Mouse (Mus musculus) heart, adult 2 months (tissue): Measurements from ENCODE around the gene Taar6. TPM values are rescaled to one million over a fixed set of nuclear protein-coding genes. Genes with fewer than 3 reads are reported as not detected.

Experiments
- DNase-seq, 2 experiments: peaks; one replicate each; pipeline ENCODE4 v3.0.0; 2021
- H3K27ac ChIP-seq: fragments of 200-600 bp; 2 replicates; pipeline ENCODE4 v1.8.1; 2022
- H3K27me3 ChIP-seq: fragments of 200-500 bp; 2 replicates; pipeline ENCODE4 v1.6.1; 2012; ENCODE audit warnings: mild to moderate bottlenecking, low read length, inconsistent platforms, mixed read lengths; ENCODE audit not compliant: control insufficient read depth, insufficient read depth
- H3K36me3 ChIP-seq: fragments of 200-500 bp; 2 replicates; pipeline ENCODE4 v1.6.1; 2012; ENCODE audit warnings: low read length, inconsistent platforms; ENCODE audit not compliant: control insufficient read depth, insufficient read depth
- H3K4me1 ChIP-seq: fragments of 200-500 bp; 2 replicates; pipeline ENCODE4 v1.6.1; 2011; ENCODE audit warnings: low read length; ENCODE audit not compliant: control insufficient read depth, insufficient read depth
- H3K4me3 ChIP-seq: fragments of 200-600 bp; 2 replicates; pipeline ENCODE4 v1.8.1; 2022
- H3K79me2 ChIP-seq: fragments of 200-500 bp; replicated peaks from 2 replicates; pipeline ENCODE4 v1.6.1; 2012; ENCODE audit warnings: mild to moderate bottlenecking, inconsistent platforms, low read length, moderate library complexity, mixed read lengths; ENCODE audit not compliant: control insufficient read depth, insufficient read depth
- H3K9ac ChIP-seq: fragments of 200-500 bp; 2 replicates; pipeline ENCODE4 v1.6.1; 2012; ENCODE audit warnings: low read depth, mild to moderate bottlenecking, control low read depth, inconsistent platforms, low read length, mixed read lengths
- CTCF ChIP-seq: fragments of 200-600 bp; IDR thresholded peaks from 2 replicates; pipeline ENCODE4 v1.8.1; 2022; ENCODE audit warnings: antibody characterized with exemption, mild to moderate bottlenecking, moderate library complexity
- EP300 ChIP-seq: fragments of 200-500 bp; IDR thresholded peaks from 2 replicates; pipeline ENCODE4 v1.6.1; 2011; ENCODE audit warnings: low read depth, low read length, control low read depth; ENCODE audit not compliant: insufficient read depth
- POLR2A ChIP-seq: fragments of 200-500 bp; IDR thresholded peaks from 2 replicates; pipeline ENCODE4 v1.6.1; 2011; ENCODE audit warnings: mild to moderate bottlenecking, low read depth, low read length, control low read depth; ENCODE audit not compliant: insufficient read depth
- WGBS: fragments of 180-500 bp; shearing (Covaris S2); methylation state at CpG from one replicate; pipeline ENCODE4 v1.1.7; 2018; 5-methylcytosine and 5-hydroxymethylcytosine counted together
- intact Hi-C: fragments of 180-260 bp; cut with DNase I; formaldehyde crosslinking; loops from one replicate; pipeline ENCODE4 v1.15.1; 2025
- long read RNA-seq: library from polyadenylated mRNA; stranded (forward); transcript quantifications from one replicate; pipeline ENCODE4 v2.0.0, GENCODE M21; 2021
- polyA plus RNA-seq: library from polyadenylated mRNA; depleted of rRNA; stranded (reverse); fragments of >200 nt; gene quantifications from 2 replicates; pipeline ENCODE4 v1.2.3, GENCODE M21; 2012; rRNA removed
- total RNA-seq, 2 experiments: library from RNA; stranded (reverse); gene quantifications; 2 replicates each; pipeline ENCODE4 v1.2.3; 2021

Taar6 gene
- not detected for total RNA-seq
- polyA plus RNA-seq, result not detected in 2 replicates
- long read RNA-seq, result 0 reads

DNA sequence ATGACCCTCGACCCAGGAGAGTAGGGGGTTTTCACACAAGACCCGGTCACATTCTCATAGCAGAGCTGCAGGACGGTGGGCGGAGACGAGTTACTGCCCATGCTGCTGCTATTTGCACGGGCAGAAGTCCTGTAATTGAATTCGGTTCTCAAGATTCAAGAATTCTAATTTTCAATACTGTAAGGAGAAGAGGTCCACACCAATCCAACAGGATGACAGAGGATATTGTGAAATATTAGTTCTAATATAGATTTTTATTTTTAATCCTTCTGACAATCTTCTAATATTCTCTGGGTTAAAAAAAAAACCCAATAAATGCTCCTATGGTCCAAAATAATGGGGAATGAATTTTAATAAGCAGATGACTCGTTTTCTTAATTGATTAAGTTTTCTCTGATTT lies at the start of gene Taar6:
Taar6 (minus strand) TSS at position 101 of the 400 bp plus-strand sequence.
- TF ChIP-seq CTCF (no peak), POLR2A (no peak), EP300 (no peak)
- no peak within 1 kb of the TSS for H3K4me3 ChIP-seq
- WGBS, result 65% methylated on average over 8 of the region's 8 CpGs
- H3K27ac ChIP-seq, result no peak within 1 kb of the TSS
- no peak for DNase-seq
- H3K9ac ChIP-seq, result no peak within 1 kb of the TSS
- no peaks in the 10 kb centered on the region for H3K36me3 ChIP-seq
- no peaks in the 10 kb centered on the region for H3K4me1 ChIP-seq
- H3K79me2 ChIP-seq, result no peaks in the 10 kb centered on the region
- no peaks in the 10 kb centered on the region for H3K27me3 ChIP-seq
- intact Hi-C loops, result no loop called here

DNA sequence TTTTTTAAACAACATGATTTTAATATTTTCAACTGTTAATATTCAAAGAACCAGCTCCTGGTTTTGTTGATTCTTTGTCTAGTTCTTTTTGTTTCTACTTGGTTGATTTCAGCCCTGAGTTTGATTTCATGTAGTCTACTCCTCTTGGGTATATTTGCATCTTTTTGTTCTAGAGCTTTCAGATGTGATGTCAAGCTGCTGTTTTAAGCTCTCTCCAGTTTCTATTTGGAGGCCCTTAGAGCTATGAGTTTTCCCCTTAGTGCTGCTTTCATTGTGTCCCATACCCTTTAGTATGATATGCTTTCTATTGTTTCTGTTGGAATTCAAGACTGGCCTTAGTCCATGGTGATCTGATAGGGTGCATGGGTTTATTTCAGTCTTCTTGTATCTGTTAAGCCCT lies 45.9 kb upstream of the Taar6 start:
- no peak for DNase-seq
- no peaks in the 10 kb centered on the region for H3K36me3 ChIP-seq
- H3K27ac ChIP-seq, result no peak overlapping the region
- intact Hi-C loops, result no loop called here
- H3K4me3 ChIP-seq, result no peak overlapping the region
- H3K27me3 ChIP-seq, result no peaks in the 10 kb centered on the region
- no peak overlapping the region for H3K9ac ChIP-seq
- H3K4me1 ChIP-seq, result no peaks in the 10 kb centered on the region
- TF ChIP-seq EP300 (no peak), CTCF (no peak)
- H3K79me2 ChIP-seq, result no peaks in the 10 kb centered on the region

DNA sequence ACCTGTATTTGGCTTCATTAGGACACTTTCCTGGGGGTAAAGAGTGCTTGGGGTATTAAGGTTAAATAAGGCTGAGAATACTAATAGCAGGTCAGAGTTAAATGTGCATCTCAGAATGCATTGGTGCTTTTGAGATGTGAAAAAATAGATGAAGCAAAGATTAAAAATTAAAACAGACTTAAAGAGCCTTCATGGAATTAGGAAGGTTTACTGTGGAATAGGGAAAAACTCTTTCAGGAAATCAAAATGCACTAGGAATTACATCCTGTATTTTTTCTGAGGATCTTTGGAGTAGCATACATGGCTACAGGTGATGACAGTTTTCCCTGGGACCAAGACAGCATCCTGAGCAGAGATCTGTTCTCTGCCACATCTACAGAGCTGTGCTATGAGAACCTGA lies 41.5 kb upstream of the Taar6 start, which contains the start of gene Taar7d:
Taar7d (plus strand) TSS at position 301 of the 400 bp plus-strand sequence.
- intact Hi-C loops, result no loop called here
- TF ChIP-seq CTCF, result no peak
- no peak for TF ChIP-seq POLR2A
- no peak for TF ChIP-seq EP300

DNA sequence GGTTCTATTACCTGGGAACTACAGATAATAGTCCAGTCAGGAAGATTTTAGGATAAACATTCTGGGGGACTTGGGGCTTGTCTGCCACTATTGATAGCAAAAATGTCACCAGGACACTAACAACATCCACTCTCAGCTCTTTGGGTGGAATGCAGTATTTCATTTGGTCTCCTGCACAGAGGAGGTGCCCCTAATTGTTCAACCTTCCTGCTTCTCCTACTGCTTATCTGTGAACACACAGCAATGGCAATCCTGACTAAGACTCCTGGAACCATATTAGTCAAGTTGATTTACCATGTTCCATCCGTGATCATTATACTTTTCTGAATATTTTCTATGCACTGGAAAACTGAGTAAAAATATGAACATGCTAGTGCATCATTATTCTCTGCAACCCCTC lies 22.7 kb upstream of the Taar6 start:
- Histone ChIP-seq H3K36me3 (no peaks in the 10 kb centered on the region), H3K27me3 (no peaks in the 10 kb centered on the region), H3K79me2 (no peaks in the 10 kb centered on the region), H3K4me3 (no peak overlapping the region), H3K27ac (no peak overlapping the region), H3K9ac (no peak overlapping the region), H3K4me1 (no peaks in the 10 kb centered on the region)
- no peak for TF ChIP-seq EP300
- DNase-seq, result no peak
- intact Hi-C loops, result no loop called here
- 75% methylated on average over 1 of the region's 1 CpGs for WGBS

More for the DNA sequence above, 41.5 kb upstream of the Taar6 start, which contains the start of gene Taar7d:
- H3K9ac ChIP-seq, result no peak within 1 kb of the TSS
- H3K27ac ChIP-seq, result no peak within 1 kb of the TSS
- no peak within 1 kb of the TSS for H3K4me3 ChIP-seq
- H3K27me3 ChIP-seq, result no peaks in the 10 kb centered on the region
- no peaks in the 10 kb centered on the region for H3K36me3 ChIP-seq
- no peaks in the 10 kb centered on the region for H3K4me1 ChIP-seq
- no peaks in the 10 kb centered on the region for H3K79me2 ChIP-seq
- no peak for DNase-seq

DNA sequence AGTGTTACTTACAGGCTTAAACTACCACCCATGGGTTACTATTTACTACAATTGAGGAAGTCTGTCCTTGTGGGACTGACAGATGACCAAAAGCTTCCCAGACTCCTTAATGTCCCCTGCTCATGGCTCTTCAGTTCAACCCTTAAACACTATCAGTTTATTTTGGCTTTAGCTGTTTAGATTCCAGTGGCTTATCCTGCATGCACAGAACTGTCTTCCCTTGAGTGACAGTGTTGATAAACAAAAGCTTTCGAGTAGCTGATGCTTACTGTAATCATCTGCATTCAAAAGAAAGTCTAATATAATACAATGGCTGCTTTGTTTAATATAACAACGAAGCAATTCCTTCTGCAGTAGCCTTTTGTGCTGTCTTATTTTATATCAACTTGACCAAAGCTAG lies 21.6 kb upstream of the Taar6 start:
- no peak overlapping the region for H3K27ac ChIP-seq
- TF ChIP-seq EP300 (no peak), CTCF (no peak), POLR2A (no peak)
- H3K79me2 ChIP-seq, result no peaks in the 10 kb centered on the region
- H3K4me3 ChIP-seq, result no peak overlapping the region
- DNase-seq, result no peak
- H3K27me3 ChIP-seq, result no peaks in the 10 kb centered on the region
- intact Hi-C loops, result no loop called here
- no peaks in the 10 kb centered on the region for H3K36me3 ChIP-seq
- no peaks in the 10 kb centered on the region for H3K4me1 ChIP-seq
- no peak overlapping the region for H3K9ac ChIP-seq
- 34% methylated on average over 2 of the region's 2 CpGs for WGBS

DNA sequence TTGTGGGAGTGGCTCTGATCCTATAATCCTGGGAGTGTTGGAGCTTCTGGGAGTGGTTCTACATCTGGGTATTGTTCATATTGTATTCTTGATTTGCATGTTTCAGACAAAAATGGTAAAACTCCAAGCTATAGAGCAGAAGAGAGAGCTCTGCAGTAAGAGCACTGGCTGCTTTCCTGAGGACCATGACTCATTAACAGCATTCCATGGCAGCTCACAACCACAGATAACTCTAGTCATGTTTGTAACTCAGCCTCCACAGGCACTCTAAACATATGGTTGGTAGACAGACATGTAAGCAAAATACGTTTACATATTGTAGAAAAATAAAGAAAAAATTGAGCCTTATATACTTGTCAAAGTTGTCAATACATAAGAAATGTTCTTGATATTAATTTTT lies 21.0 kb upstream of the Taar6 start:
- DNase-seq, result no peak
- WGBS, result 48% methylated on average over 1 of the region's 1 CpGs
- no peak overlapping the region for H3K9ac ChIP-seq
- H3K4me3 ChIP-seq, result no peak overlapping the region
- no peaks in the 10 kb centered on the region for H3K79me2 ChIP-seq
- no peaks in the 10 kb centered on the region for H3K36me3 ChIP-seq
- intact Hi-C loops, result no loop called here
- no peak overlapping the region for H3K27ac ChIP-seq
- no peak for TF ChIP-seq CTCF
- TF ChIP-seq EP300, result no peak
- TF ChIP-seq POLR2A, result no peak
- no peaks in the 10 kb centered on the region for H3K4me1 ChIP-seq
- H3K27me3 ChIP-seq, result no peaks in the 10 kb centered on the region
